Mouse (Mus musculus): Measurements from ENCODE around the gene Hist2h3b.
A peak's percentile ranks its signal among the peaks of the same experiment; 100 is the strongest.
"Not testable (repeated sequence)": the region's sequence is repeated elsewhere in the genome, so short reads cannot be mapped to it uniquely, and the experiment has no call there.

Hist2h3b gene

DNA sequence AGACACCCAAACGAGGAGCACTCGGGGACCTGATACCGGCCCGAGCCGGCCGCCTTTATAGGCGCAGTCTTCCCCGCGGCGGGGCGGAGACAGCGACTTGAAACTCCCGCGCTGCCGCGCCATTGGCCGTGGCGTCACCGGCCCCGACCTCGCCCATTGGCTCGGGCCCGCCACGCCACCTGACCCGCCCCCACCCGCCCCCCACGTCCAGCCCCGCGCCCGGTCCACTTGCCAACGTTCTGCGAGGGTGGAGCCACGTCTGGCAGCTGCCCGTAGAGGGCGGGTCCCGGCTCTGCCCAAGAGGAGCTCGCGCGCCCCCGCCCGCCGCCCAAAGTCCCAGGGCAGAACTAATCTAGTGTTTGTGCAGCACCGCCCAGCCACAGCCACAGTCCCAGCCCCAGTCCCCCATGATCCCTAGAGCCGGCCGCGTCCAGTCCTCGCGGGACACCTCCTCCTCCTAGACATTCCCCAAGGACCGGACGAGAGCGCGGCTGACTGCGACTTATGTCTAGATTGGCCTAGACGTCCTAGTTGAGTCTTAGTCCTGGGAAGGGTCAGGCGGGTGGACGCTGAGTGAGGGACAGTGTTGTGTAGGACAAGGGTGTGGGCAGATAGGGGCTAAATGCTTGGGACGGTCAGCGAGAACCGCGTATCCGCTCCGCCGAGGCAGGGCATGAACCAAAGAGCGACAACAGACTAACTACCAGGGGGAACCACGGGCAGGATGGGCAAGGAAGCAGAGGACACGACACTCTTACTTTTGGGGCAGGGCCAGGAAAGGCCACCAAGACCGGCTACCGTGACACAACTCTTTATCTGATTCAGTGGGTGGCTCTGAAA lies 29.3 kb upstream of the Hist2h3b start, which contains the start of gene Hist2h3c2:
Hist2h3c2 (minus strand) TSS at position 174 of the 840 bp plus-strand sequence.
- DNase-seq: peak; percentile 51 to 67

DNA sequence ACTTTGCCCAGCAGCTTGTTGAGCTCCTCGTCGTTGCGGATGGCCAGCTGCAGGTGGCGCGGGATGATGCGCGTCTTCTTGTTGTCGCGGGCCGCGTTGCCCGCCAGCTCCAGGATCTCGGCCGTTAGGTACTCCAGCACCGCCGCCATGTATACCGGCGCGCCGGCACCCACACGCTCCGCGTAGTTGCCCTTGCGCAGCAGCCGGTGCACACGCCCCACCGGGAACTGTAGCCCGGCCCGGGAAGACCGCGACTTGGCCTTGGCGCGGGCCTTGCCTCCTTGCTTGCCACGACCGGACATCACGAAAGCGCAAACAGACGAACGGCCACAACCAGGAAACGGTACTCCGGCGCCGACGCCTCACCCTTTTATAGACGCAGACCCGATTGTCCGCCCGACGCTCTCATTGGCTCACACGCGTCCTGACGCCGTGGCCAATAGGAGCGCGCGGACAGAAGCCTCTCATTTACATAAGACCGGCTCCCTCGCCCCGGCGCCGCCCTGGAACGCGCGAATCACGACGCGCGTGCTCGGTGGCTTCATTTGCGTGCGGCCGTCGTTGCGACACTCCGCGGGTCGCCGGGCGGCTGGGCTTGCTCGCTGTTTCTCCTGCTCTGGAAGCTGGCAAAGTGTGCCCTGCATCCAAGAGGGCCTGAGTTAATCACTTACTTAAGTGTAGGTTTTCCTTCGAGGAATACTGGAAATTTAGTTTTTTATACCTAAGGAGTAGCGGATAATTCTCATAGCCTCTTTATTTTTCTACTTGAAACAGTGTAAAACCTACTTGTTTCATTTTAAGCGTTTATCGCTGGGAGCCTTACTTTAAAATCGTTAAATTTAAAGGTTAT lies 28.3 kb upstream of the Hist2h3b start, which contains the start of gene Hist2h2aa2:
Hist2h2aa2 (minus strand) TSS at position 328 of the 850 bp plus-strand sequence.
- DNase-seq: peak; percentile 96 to 97

DNA sequence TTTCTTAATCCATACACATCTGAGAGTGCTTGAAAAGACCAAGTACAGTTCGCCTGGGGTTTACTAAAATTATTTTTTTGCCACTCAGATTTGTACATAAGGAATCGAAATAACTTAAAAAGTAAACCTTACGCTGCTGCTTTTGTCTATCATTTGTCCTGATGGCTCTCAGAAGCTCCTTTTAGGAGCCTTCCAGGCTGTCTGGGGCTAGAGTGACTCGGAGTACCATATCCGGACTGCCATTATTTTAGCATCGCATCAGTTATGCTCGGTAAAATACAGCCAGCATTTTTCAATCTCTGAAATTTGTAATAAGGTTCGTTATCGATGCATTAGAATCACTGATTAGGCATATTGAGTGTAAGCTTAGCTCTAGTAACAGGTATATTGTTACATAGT lies 27.7 kb upstream of the Hist2h3b start:
- no peak for DNase-seq

DNA sequence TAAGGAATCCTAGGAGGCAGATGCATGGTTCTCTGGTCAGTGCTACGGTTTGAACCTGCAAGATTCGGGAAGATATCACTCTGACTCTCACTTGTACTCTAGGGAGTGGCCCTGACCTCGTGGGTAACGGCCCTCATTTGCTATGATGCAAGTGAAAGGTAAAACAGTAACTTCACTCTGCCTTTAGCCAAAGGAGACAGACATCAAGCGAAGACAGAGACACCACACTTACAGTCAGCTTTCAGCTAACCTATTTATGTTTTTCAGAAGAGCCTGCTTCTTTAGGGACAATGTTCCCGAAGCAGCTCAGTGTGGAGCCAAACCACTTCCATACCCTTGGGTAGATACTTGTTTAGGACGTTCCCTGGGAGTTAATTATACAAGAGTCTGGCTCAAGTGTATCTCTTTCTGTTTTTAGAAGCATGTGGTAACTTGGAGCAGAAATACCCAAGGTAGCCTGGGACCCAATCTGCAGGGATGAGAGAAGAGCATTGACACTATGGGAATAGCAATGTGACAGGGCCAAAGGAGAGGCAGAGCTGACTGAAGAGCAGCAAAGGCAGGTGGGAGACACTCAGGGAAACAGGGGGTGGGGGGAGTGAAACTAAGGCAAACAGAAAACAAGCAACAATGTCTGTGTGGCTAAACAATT lies 24.4 kb upstream of the Hist2h3b start:
- no peak for DNase-seq

DNA sequence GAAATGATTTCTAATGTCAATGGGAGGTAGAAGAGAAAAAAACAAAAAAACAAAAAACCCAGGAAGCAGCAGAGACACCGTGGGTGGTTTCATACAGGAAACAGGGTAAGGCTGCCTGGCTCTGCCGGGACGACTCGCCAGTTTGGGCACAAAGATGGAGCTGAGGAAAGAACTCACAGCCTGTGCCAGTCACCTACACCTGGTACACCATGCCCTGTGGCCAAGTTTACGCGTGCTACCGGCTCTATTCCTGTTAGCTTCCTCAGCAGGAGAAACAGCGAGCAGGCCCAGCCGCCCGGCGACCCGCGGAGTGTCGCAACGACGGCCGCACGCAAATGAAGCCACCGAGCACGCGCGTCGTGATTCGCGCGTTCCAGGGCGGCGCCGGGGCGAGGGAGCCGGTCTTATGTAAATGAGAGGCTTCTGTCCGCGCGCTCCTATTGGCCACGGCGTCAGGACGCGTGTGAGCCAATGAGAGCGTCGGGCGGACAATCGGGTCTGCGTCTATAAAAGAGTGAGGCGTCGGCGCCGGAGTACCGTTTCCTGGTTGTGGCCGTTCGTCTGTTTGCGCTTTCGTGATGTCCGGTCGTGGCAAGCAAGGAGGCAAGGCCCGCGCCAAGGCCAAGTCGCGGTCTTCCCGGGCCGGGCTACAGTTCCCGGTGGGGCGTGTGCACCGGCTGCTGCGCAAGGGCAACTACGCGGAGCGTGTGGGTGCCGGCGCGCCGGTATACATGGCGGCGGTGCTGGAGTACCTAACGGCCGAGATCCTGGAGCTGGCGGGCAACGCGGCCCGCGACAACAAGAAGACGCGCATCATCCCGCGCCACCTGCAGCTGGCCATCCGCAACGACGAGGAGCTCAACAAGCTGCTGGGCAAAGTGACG lies 23.2 kb upstream of the Hist2h3b start, which contains the start of gene Hist2h2aa1:
Hist2h2aa1 (plus strand) TSS at position 495 of the 884 bp plus-strand sequence.
- DNase-seq: peak; percentile 90

DNA sequence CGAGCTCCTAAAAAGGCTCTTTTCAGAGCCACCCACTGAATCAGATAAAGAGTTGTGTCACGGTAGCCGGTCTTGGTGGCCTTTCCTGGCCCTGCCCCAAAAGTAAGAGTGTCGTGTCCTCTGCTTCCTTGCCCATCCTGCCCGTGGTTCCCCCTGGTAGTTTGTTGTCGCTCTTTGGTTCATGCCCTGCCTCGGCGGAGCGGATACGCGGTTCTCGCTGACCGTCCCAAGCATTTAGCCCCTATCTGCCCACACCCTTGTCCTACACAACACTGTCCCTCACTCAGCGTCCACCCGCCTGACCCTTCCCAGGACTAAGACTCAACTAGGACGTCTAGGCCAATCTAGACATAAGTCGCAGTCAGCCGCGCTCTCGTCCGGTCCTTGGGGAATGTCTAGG lies 22.4 kb upstream of the Hist2h3b start:
- not testable (repeated sequence) for DNase-seq

DNA sequence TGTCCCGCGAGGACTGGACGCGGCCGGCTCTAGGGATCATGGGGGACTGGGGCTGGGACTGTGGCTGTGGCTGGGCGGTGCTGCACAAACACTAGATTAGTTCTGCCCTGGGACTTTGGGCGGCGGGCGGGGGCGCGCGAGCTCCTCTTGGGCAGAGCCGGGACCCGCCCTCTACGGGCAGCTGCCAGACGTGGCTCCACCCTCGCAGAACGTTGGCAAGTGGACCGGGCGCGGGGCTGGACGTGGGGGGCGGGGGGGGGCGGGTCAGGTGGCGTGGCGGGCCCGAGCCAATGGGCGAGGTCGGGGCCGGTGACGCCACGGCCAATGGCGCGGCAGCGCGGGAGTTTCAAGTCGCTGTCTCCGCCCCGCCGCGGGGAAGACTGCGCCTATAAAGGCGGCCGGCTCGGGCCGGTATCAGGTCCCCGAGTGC lies 22.0 kb upstream of the Hist2h3b start, which contains the start of gene Hist2h3c1:
Hist2h3c1 (plus strand) TSS at position 259 of the 430 bp plus-strand sequence.
- not testable (repeated sequence) for DNase-seq

DNA sequence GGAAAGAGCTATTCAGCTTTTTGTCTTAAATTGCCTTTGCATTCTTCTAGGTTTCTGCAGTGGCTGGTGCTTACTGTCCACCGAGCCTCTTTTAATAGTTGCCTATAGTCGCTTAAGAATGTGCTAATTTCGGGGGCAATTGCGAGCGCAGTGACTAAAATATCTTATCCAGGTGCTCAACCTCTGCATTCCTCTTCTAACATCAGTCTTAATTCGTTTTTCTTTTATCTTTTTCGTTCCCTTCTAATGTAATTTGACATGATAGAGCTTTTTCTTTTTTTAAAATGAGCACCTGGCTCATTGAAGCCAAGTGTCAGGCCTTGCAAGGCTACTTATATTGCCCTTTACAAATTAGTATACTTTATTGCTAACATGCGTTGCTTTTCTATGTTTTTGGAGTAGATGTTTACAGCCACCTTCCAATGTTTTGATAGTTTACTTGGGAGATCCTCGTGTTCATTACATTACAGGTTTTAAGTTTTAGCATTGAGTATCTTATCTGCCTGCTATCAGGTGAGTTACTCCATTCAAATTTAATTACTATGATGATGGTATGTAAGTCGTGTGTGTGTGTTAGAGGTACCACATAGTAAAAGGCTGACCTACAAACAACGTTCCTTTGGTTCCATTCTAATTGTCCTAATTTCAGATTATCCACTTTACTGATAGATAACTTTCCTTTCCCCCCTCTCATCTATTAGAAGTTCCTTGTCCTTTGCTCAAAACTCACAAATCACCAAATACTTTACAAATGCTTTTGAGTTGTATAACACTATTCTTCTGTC lies 20.9 kb upstream of the Hist2h3b start:
- no peak for DNase-seq

DNA sequence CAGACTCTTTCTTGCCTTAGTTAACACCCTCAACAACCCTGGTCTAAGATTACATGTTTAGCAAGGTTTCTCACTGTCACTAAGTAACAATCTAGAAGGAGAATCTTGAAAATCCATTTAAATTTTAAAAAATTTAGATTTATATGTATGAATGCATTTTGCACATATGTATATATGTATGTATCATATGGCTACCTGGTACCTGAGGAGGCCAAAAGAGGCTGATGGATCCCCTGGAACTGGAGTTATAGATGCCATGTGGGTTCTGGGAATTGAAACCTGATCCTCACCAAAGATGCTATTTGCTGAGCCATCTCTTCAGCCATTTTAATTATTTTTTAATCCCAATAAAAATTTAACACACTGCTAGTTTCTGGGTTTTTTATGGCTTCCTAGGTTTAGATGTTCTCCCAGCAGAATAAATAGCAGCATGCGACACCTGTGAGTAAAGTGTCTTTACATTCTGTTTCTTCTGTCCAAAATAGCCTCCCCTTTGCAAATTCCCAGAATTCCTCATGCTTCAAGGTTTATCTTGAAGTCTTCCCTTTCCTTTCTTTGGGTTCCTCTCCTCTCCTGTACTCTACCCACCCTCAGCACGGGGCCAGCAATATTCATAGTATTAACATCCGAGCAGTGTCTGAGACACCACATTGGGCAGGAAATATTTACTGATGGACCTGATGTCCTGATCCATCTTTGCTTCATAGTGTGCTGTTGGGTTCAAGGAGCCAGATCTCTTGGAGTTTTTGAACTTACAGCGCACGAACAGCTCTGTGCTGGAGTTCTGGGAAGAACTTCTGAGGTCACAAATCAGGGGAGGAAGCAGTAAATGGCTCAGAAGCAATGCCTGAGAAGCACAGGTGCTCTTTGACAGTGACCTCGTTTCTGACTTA lies 20.1 kb upstream of the Hist2h3b start:
- no peak for DNase-seq

DNA sequence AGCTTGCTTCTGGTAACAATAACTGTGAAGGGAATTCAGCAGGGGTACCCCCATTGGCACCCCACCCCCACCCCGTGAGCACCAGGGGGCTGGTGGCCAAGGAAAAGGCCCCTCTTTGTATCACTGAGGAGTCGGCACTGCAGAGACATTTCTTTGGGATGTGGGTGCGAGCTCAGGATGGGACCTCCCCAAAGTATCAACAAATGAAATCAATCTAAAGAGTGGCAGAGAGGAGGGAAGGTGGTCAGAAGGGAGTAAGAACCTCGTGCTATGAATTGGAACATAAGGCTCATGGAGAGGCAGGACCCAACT lies 19.5 kb upstream of the Hist2h3b start:
- DNase-seq: no peak

DNA sequence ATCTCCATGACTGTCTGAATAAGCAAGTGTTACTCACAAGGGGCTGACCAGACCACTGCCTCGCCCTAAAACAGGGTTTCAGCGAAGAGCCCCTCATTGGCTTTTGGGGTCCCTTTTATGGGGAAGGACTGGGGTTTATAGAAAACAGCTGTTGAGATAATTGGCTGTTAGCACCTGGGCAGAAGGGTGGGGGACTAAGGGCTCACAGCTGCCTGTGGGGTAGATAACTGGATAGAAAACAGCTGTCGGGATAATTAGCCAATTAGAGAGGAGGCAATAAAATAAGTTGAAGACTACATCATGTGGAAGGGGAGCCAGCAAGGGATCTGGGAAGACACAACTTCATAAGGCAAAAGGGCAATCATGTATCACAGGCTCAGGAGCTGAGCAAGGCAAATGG lies 17.6 kb upstream of the Hist2h3b start:
- DNase-seq: no peak

DNA sequence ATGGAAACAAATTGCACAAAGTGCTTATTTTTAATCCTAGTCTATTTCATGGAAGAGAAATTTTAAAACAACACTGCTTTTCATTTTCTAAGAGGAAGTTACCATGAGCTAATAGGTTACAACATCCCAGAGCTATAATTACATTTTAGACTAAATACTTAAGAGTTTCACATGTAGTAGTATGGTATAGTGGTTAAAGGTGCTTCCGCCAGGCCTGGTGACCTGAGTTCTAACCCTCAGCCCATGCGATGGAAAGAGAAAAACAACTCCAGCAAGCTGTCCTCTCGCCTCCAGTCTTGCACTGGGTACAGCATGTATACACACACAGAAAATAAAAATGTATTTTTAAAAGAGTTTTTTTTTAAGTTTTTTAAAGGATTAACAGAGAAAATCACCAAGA lies 16.7 kb upstream of the Hist2h3b start:
- no peak for DNase-seq

DNA sequence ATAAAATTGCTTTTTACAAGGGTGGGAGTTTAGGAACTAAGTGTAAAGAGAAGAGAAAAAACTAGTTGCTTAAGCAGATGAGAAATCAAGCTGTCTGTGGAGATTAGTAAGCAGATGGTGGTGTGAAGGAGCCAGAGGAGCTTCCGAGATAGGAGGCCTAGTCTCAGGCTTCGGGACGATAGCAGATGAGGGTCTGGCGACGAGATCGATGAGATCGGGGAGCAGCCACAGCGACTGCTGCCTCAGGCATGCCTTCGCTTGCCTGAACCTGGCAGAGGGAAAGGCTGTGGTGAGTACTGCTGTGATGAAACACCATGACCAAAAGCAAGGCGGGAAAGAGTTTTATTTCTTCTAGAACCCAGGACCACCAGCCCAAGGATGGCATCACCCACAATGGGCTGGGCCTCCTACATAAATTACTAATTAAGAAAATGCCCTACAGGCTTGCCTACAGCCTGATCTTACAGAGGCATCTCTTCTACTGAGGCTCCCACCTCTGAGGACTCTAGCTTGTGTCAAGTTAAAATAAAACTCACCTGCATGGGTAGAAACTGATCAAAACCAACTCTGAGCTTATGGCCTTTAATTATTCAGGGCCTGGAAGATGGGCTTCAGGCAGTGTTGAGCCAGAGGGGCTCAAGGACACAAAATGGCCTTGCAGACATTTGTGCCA lies 13.6 kb upstream of the Hist2h3b start:
- peak; percentile 76 to 80 for DNase-seq

DNA sequence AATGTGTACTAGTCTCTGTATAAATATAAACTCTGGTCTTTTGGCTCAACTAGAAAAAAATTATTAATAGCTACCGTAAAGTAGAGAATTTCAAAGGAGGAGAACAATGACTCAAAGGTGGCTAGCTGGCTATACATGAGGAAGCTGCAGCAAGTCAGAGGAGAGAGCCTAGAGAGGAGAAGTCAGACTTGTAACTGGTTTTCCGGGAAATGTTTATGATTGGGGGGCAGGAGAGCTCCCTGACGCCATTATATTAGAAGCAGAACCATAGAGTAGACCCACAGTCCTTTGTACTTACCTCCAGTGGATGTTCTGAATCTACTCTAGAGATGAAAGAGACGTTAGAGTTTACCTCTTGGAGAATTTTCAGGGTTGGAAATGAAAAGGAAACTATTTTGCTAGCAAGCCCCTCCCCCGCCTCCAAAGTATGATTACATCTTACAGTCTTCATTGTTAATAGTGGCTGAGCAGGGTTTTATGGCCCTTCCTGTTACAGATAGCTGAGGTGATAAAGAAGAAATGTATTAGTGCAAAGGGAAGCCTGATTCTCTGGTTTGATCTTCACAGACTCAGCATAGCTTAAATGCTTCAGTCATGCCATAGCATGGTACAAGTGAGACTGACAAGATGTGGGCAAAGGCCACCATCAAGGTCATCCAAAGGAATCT lies 12.4 kb upstream of the Hist2h3b start:
- no peak for DNase-seq

DNA sequence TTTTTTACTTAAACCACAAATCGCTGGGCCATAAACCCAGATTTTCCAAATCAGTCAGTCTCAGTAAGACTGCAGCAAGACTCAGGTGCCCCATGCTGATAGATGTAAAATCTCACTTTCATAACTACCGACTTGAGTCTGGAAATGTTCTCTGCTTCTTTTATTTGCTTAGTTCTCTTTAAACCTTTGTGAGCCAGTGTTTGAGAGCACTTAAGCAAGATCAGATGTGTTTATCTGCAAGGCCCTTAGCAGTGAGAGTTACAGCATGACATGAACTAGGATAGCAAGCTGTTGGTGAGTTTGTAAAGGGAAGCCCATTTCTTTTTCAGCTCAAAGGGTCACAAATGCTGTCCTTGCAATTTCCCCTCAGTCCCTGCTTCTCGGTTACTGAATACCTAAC lies 11.3 kb upstream of the Hist2h3b start:
- DNase-seq: no peak

DNA sequence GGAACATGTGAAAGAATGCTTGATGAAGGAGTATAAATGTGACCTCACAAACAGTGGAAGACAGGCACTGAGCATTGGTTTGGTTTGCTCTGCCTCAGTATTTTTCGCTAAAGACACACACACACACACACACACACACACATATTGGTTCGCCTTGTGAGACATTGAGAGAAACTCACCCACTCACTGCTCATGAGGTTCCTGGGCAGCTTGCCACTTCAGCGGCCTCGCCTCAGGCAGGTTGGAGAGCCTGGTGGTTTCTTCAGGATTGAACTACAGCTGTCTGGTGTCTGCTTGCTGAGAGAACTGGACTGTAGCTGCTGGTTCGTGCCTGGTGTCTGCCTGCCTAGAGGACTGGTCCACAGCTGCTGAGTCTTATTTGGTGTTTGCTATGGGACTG lies 8.2 kb upstream of the Hist2h3b start:
- no peak for DNase-seq

DNA sequence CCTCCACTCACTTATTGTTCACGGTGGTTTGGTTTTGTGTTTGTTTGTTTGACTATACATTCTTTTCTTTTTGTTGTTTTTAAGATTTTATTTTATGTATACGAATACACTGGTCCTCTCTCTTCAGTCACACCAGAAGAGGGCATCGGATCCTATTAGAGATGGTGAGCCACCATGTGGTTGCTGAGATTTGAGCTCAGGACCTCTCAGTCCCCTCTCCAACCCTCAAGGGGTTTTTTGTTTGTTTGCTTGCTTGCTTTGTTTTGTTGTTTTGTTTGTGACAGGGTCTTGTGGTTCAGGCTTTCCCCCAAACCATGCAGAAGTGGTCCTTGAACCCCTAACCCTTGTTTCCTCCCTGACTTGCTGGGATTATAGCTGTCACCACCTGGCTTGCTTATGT lies 6.8 kb upstream of the Hist2h3b start:
- peak in 1 of 2 experiments; percentile 49 for DNase-seq

DNA sequence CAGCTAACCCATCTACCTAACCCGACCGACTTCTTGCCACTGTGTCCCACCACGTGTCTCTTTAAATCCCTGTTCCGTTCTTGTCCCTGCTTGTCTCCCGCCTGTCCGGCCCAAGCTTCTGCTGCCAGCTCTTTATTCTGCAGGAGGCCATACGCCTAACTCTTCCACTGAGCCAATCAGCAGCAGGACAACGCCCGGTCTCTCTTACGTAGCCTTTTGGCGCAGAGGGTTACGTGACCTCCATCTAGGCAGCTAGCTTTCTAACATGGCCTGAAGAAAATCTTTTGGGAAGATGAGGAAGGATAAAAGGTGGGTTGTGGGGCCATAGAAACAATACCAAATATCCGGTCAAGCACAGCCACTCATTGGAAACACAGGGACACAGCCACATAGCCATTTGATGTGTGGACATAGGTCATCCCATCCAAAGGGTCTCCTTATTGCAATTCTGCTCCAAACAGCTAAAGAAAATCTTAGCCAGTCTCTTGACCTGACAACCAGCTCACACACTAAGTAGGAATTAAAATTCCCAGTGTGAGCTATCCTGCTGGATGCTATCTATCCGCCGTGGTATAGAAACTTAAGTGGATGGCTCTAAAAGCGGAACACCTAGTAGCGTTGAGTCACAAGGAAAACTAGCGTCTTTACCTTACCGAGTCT lies 6.1 kb upstream of the Hist2h3b start:
- DNase-seq: peak; percentile 92 to 93
